Mouse (Mus musculus) hindbrain, embryonic 15.5 days (tissue): ENCODE results near the gene Tmem91. TPM values are rescaled to one million over a fixed set of nuclear protein-coding genes. Genes with fewer than 3 reads are reported as not detected.
A peak's percentile ranks its signal among the peaks of the same experiment; 100 is the strongest.

Experiments used
- ATAC-seq: fragments of 200-750 bp; cut with Nextera tagmentation; 2 replicates; pipeline ENCODE4 v1.8.0; 2017; ENCODE audit warnings: low read depth, moderate number of reproducible peaks, moderate TSS enrichment; ENCODE audit not compliant: low FRiP score
- H3K27ac ChIP-seq: fragments of 300-500 bp; sonication (generic); replicated peaks from 2 replicates; pipeline ENCODE4 v1.5.1; 2015; ENCODE audit warnings: mild to moderate bottlenecking, inconsistent platforms
- H3K27me3 ChIP-seq: fragments of 300-500 bp; sonication (generic); 2 replicates; pipeline ENCODE4 v1.6.1; 2015; ENCODE audit warnings: control low read depth, inconsistent platforms
- H3K36me3 ChIP-seq: fragments of 300-500 bp; sonication (generic); 2 replicates; pipeline ENCODE4 v1.6.1; 2015; ENCODE audit warnings: control low read depth, inconsistent platforms
- H3K4me1 ChIP-seq: fragments of 300-500 bp; sonication (generic); replicated peaks from 2 replicates; pipeline ENCODE4 v1.6.1; 2015; ENCODE audit warnings: control low read depth, inconsistent platforms
- H3K4me2 ChIP-seq: fragments of 300-500 bp; sonication (generic); 2 replicates; pipeline ENCODE4 v1.6.1; 2015; ENCODE audit warnings: moderate library complexity, mild to moderate bottlenecking, inconsistent platforms
- H3K4me3 ChIP-seq: fragments of 300-500 bp; sonication (generic); 2 replicates; pipeline ENCODE4 v1.5.1; 2015; ENCODE audit warnings: mild to moderate bottlenecking, inconsistent platforms
- H3K9ac ChIP-seq: fragments of 300-500 bp; sonication (generic); 2 replicates; pipeline ENCODE4 v1.6.1; 2015; ENCODE audit warnings: inconsistent platforms
- H3K9me3 ChIP-seq: fragments of 300-500 bp; sonication (generic); 2 replicates; pipeline ENCODE4 v1.6.1; 2016; ENCODE audit warnings: control low read depth, inconsistent platforms
- WGBS: fragments of 180-500 bp; shearing (Covaris S2); methylation state at CpG from one replicate; pipeline ENCODE4 v1.1.7; 2015; 5-methylcytosine and 5-hydroxymethylcytosine counted together
- polyA plus RNA-seq: library from polyadenylated mRNA; unstranded; fragments of >200 nt; fragmentation: Nextera tagmentation; extraction: Ambion mirVana; gene quantifications from 2 replicates; pipeline ENCODE4 v1.2.1, GENCODE M21; 2015

Tmem91 gene
- polyA plus RNA-seq, 1 experiment from 2014 or later = 72.7 TPM

- Histone ChIP-seq H3K4me1 (no peaks in the 10 kb centered on the region; the same call in 1 of the 2 replicates), H3K9me3 (no peaks in the 10 kb centered on the region), H3K4me3 (no peak overlapping the region), H3K9ac (no peak overlapping the region), H3K36me3 (peaks cover 36% of the 10 kb centered on the region), H3K27ac (no peak overlapping the region), H3K4me2 (no peak overlapping the region), H3K27me3 (peaks cover 12% of the 10 kb centered on the region)
- ATAC-seq = no peak
- WGBS = 82% methylated on average over 5 of the region's 5 CpGs
These were observed 42.3 kb downstream of the Tmem91 start for GRCm38 (mm10) chr7:25632679-25633078.

- Histone ChIP-seq H3K9ac (no peak overlapping the region), H3K9me3 (no peaks in the 10 kb centered on the region), H3K4me3 (no peak overlapping the region), H3K4me1 (no peaks in the 10 kb centered on the region; the same call in 1 of the 2 replicates), H3K36me3 (peaks cover 26% of the 10 kb centered on the region; the same call in 1 of the 2 replicates), H3K4me2 (no peak overlapping the region), H3K27me3 (peaks cover 12% of the 10 kb centered on the region), H3K27ac (no peak overlapping the region)
- WGBS = 67% methylated on average over 8 of the region's 8 CpGs
- ATAC-seq = no peak
These were observed 46.7 kb downstream of the Tmem91 start for GRCm38 (mm10) chr7:25628323-25628620.

- H3K4me3 ChIP-seq = peak overlapping the region; percentile 11
- H3K27ac ChIP-seq = no peak overlapping the region
- ATAC-seq = 0 out of 2 replicates have a peak, but pooled peaks have one; percentile 36
- WGBS = 21% methylated on average over 38 of the region's 38 CpGs
- no peaks in the 10 kb centered on the region for H3K9me3 ChIP-seq
- no peaks in the 10 kb centered on the region; the same call in 1 of the 2 replicates for H3K4me1 ChIP-seq
- peak overlapping the region; percentile 47 for H3K4me2 ChIP-seq
- H3K27me3 ChIP-seq = peaks cover 12% of the 10 kb centered on the region
- H3K36me3 ChIP-seq = peaks cover 21% of the 10 kb centered on the region; the same call in 1 of the 2 replicates
- H3K9ac ChIP-seq = 0 out of 2 replicates have a peak overlapping the region, but pooled peaks have one; percentile 2
These were observed 47.3 kb downstream of the Tmem91 start for GRCm38 (mm10) chr7:25627431-25628322.

- no peaks in the 10 kb centered on the region; the same call in 1 of the 2 replicates for H3K4me1 ChIP-seq
- H3K9ac ChIP-seq = 0 out of 2 replicates have a peak within 1 kb of the TSS, but pooled peaks have one; percentile 2
- H3K27me3 ChIP-seq = peaks cover 12% of the 10 kb centered on the region
- H3K4me3 ChIP-seq = peak within 1 kb of the TSS; percentile 11; the same call in 1 of the 2 replicates
- no peak for ATAC-seq
- WGBS = 23% methylated on average over 29 of the region's 29 CpGs
- peaks cover 12% of the 10 kb centered on the region; the same call in 1 of the 2 replicates for H3K36me3 ChIP-seq
- no peak within 1 kb of the TSS for H3K27ac ChIP-seq
- H3K9me3 ChIP-seq = no peaks in the 10 kb centered on the region
- peak within 1 kb of the TSS; percentile 47 for H3K4me2 ChIP-seq
These were observed 48.2 kb downstream of the Tmem91 start, which contains the start of gene B3gnt8 for GRCm38 (mm10) chr7:25626509-25627430. TSS of gene B3gnt8 (plus strand) at chr7:25626654.

- WGBS = 76% methylated on average over 10 of the region's 10 CpGs
- ATAC-seq = no peak
- Histone ChIP-seq H3K9ac (no peak overlapping the region), H3K4me2 (no peak overlapping the region), H3K4me1 (no peaks in the 10 kb centered on the region; the same call in 1 of the 2 replicates), H3K4me3 (no peak overlapping the region), H3K27me3 (peaks cover 12% of the 10 kb centered on the region), H3K27ac (no peak overlapping the region), H3K36me3 (peaks cover 5% of the 10 kb centered on the region; the same call in 1 of the 2 replicates), H3K9me3 (no peaks in the 10 kb centered on the region)
These were observed 49.2 kb downstream of the Tmem91 start for GRCm38 (mm10) chr7:25625594-25626250.

GRCm38 (mm10) chr7:25624851-25625250, 50.1 kb downstream of the Tmem91 start:
- no peak overlapping the region for H3K27ac ChIP-seq
- WGBS = 77% methylated on average over 5 of the region's 5 CpGs
- no peak overlapping the region for H3K4me2 ChIP-seq
- ATAC-seq = no peak
- H3K27me3 ChIP-seq = peaks cover 12% of the 10 kb centered on the region
- no peaks in the 10 kb centered on the region for H3K36me3 ChIP-seq
- no peaks in the 10 kb centered on the region for H3K9me3 ChIP-seq
- no peak overlapping the region for H3K4me3 ChIP-seq
- no peak overlapping the region for H3K9ac ChIP-seq
- H3K4me1 ChIP-seq = peaks cover 4% of the 10 kb centered on the region

GRCm38 (mm10) chr7:25623857-25624370, 51.1 kb downstream of the Tmem91 start:
- 90% methylated on average over 11 of the region's 11 CpGs for WGBS
- Histone ChIP-seq H3K9ac (no peak overlapping the region), H3K36me3 (no peaks in the 10 kb centered on the region)

GRCm38 (mm10) chr7:25620751-25621150, 54.2 kb downstream of the Tmem91 start:
- 94% methylated on average over 11 of the region's 11 CpGs for WGBS
- H3K4me2 ChIP-seq = no peak overlapping the region
- no peak for ATAC-seq
- no peak overlapping the region for H3K9ac ChIP-seq
- no peaks in the 10 kb centered on the region for H3K36me3 ChIP-seq
- peaks cover 11% of the 10 kb centered on the region for H3K4me1 ChIP-seq
- no peak overlapping the region for H3K27ac ChIP-seq
- H3K4me3 ChIP-seq = no peak overlapping the region
- H3K9me3 ChIP-seq = no peaks in the 10 kb centered on the region
- no peaks in the 10 kb centered on the region for H3K27me3 ChIP-seq

More at GRCm38 (mm10) chr7:25623857-25624370, 51.1 kb downstream of the Tmem91 start:
- H3K4me2 ChIP-seq = no peak overlapping the region
- H3K4me1 ChIP-seq = peaks cover 8% of the 10 kb centered on the region
- H3K9me3 ChIP-seq = no peaks in the 10 kb centered on the region
- H3K4me3 ChIP-seq = no peak overlapping the region
- H3K27ac ChIP-seq = no peak overlapping the region
- no peak for ATAC-seq
- H3K27me3 ChIP-seq = peaks cover 10% of the 10 kb centered on the region

- H3K9ac ChIP-seq = no peak overlapping the region
- H3K9me3 ChIP-seq = no peaks in the 10 kb centered on the region
- 96% methylated on average over 5 of the region's 5 CpGs for WGBS
- H3K4me1 ChIP-seq = peaks cover 11% of the 10 kb centered on the region
- ATAC-seq = no peak
- H3K27me3 ChIP-seq = no peaks in the 10 kb centered on the region
- no peak overlapping the region for H3K27ac ChIP-seq
- H3K4me3 ChIP-seq = peak overlapping the region; percentile 81
- H3K36me3 ChIP-seq = no peaks in the 10 kb centered on the region
- H3K4me2 ChIP-seq = peak overlapping the region; percentile 73
These were observed 54.9 kb downstream of the Tmem91 start for GRCm38 (mm10) chr7:25620101-25620500.

GRCm38 (mm10) chr7:25619722-25619991, 55.3 kb downstream of the Tmem91 start:
- 18% methylated on average over 5 of the region's 5 CpGs for WGBS
- Histone ChIP-seq H3K27me3 (no peaks in the 10 kb centered on the region), H3K9ac (peak overlapping the region; percentile 61), H3K4me3 (peak overlapping the region; percentile 81), H3K9me3 (no peaks in the 10 kb centered on the region), H3K27ac (peak overlapping the region; percentile 79), H3K36me3 (no peaks in the 10 kb centered on the region), H3K4me2 (peak overlapping the region; percentile 73), H3K4me1 (peaks cover 11% of the 10 kb centered on the region)
- no peak for ATAC-seq
